Mouse (Mus musculus): ENCODE measurements around the gene Lin28a.
A peak's percentile ranks its signal among the peaks of the same experiment; 100 is the strongest.

Gene Lin28a

DNA sequence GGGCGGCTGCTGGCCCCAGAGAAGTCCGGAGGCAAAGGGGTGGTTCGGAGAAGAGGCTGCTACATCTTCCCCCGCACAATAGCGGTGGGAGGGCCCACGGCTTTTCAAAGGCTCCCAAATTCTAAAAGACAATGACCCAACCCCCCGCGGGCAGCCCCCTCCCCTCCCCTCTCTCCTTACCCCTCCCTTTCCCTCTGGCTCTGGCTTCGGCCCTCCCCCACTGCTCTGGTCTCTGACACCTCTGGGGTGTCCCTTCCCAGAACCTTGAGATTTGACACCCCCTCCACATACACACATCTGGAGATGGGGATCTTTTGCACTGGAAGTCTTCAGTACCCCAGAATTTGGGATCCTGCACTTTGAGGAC lies at the start of gene Lin28a:
Gene Lin28a (minus strand): TSS at position 63 of the 367 bp plus-strand sequence.
- no peak for DNase-seq

DNA sequence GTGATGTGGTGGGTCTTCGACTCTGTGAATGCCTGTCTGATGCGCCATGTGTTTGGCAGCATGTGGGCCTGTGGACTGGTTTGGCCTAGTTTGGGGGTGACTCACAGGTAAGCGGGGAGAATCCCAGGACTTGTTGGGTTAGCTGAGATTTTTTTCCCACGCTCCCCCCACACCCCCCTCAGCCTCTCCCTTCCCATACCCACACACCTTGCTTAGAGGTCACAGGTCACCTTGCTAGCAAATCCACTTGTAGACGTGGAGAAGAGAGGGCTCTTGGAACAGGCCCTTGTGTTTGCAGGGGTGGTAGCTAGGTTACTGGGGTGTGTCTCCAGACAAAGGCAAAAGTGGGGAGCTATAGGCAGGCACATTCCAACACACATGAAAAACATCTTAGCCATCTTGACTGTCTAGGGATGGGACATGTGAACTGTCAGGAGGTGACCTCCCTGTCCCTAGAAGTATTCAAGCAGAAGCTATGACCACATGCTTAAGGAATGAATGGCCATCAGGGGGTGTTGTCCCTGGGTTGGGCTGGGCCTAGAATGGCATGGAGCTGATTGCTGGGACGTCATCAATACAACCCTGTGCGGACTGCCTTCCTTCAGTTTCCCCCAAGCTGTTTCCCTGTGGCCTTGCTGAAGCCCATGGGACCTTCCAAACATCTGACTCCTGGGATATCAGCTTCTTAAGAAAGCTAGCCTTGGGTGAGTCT lies 49.3 kb upstream of the Lin28a start:
- DNase-seq: no peak

DNA sequence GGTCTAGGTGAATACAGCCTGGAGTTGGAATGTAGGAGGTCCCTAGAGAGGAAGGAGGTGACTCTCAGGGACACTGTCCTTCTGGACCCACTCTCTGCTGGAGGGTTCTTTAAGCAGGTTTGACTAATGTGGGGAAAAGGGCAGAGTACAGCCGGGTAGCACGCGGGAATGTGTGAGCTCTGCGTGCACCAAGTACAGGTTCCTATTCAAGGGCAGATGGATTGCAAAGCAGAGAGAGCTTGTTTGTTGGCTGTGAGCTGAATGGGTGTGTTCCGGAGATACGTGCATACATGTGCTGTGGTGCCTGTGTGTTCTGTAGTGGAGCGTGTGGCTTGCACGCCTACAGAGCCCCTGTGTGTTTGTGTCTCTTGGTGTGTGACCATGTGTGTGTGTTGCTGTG lies 48.7 kb upstream of the Lin28a start:
- DNase-seq: no peak

DNA sequence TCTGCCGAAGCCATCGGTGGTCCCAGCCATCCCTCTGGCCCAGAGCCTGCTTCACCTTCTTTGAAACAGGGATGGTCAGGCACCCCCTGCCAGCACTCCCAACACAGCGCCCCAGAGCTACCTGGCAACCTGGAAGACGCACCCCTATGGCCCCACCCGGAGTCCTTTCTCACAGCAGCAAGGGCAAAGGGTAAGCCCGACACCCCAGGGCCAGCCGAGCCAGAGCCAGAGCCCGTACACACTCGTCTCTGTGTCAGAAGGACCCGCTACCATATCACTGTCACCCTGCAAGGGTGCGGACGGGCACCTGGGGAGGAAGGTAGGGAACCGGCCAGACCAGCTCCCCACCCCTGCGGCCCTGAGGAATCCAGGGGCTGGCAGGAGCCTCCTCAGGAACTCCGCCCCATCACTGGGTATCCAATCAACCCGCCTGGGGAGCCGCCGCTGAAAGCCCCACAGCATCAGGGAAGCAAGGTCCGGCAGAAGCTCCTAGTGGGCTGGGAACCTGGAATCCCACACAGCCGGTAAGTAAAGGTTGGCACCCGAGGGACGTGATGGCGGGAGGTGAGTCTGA lies 46.9 kb upstream of the Lin28a start:
- DNase-seq: no peak

DNA sequence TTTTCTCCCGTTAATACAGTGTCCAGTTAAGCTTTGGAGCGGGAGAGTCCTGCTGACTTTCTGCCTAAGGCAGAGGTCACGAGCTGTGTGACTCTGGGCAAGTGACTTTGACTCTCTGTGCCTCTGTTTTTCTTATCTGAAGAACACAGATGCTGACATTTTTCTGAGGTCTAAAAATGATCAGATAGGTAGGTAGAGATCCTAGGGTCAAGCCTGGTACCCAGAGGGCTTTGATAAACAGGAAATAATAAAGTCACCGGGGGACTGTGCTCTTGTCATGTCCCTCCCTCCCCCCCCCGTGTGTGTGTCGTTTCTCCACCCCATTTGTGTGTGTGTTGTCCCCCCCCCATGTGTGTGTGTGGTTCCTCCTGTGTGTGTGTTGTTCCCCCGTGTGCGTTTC lies 43.9 kb upstream of the Lin28a start:
- DNase-seq: no peak

DNA sequence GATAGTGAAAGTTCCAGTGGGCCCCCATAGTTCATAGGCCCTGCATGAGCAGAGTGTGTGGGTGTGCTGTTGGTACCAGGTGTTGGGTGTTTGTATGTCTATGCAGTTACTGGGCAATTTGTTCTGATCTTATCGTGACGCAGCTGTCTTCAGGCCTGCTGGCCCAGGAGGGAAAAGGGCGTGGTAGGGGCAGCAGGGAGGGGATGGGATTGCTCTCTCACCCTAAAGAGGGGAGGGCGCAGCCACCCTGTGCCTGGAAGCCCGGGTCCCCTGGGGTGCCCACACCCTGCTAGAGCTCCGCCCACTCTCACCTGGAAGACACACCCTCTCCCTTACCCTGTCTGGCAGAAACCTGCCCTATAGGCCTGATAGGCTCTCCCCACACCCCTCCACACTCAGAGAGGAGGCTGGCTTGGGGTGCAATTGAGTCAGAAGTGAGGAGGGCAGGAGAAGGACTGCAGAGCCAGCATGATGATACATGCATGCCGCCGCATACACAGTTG lies 43.4 kb upstream of the Lin28a start:
- no peak for DNase-seq

DNA sequence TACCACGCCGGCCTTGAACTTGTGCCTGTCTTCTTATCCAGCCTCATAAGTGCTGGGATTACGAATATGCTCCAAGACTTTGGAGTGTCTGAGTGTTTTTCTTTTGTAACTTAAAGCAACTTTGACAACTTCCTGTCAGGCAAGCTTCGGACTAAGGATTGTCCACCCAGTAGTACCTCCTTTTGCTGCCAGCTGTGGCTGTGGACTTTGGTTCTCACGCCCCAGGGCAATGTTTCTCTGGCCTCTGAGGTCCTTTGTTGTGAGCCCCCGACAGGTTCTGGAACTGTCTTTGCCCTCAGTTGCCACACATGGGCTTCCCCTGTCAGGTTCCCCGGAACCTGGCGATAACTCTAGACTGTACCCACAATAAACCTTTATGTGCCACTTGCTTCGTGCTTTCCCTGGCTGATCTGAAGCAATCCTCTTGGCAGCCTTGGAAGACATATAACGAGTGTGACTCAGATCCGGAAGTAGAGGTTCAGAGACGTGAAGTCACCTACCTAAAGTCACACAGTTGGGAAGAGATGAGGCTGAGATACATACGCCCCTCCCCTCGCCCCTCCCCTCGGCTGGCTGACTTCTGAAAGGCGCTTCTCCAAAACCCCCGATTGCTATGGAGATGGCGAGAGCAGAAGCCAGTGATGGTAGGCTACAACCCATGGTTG lies 42.7 kb upstream of the Lin28a start:
- DNase-seq: no peak

DNA sequence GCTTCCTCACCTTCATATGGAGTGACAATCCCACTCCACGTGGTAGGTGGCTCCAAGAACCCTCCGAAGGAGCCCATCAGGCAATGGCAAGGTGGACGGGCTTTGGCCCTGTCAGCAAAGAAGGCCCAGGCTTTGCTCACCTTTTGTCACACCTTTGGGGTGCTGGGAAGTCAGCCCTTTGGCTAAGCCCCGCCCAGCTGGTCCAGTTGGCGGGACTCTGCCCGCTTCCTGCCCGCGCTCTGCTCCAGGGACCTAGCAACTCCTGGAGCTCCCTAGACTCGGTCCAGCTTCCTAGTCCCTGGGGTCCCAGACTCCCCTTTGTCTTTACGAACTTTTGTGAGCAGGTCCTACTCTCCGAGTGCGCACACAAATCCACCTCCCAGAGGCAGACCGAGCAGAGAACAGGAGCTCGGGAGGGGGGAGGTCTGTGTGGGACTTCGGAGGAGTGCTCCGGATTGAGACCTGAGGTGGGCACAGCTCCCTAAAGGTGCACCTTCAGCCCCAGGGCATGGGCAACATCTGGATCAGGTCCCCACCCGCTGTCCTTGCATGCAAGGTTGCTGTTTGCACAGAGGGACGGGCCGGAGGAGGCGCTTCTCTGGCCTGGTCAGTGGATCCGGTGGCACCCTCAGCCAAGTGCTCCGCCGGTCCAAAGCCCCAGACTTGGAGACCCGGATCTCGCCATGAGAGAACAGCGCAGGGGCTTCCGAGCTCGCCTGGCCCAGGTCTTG lies 41.7 kb upstream of the Lin28a start, which contains the start of gene Crybg2:
Gene Crybg2 (plus strand): TSS at position 681 of the 731 bp plus-strand sequence.
- no peak for DNase-seq

DNA sequence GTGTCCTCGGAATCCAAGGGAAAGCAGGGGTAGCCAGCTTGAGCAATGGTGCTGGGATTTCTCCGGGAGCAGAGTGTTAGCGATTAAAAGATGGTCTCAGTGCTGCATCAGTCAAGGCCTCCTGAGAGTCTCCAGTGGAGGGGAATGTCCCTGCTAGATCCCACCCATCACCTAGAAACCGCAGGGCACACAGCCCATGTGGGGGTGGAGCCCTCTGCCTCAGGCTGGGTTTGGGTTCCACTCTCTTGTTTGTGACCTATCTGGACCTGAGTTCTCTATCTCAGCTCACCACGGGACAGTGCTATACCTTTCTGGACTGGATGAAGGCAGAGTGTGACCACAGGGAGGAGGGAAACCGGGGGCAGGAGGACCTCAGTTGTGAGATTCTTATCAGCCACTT lies 40.3 kb upstream of the Lin28a start:
- DNase-seq: no peak

DNA sequence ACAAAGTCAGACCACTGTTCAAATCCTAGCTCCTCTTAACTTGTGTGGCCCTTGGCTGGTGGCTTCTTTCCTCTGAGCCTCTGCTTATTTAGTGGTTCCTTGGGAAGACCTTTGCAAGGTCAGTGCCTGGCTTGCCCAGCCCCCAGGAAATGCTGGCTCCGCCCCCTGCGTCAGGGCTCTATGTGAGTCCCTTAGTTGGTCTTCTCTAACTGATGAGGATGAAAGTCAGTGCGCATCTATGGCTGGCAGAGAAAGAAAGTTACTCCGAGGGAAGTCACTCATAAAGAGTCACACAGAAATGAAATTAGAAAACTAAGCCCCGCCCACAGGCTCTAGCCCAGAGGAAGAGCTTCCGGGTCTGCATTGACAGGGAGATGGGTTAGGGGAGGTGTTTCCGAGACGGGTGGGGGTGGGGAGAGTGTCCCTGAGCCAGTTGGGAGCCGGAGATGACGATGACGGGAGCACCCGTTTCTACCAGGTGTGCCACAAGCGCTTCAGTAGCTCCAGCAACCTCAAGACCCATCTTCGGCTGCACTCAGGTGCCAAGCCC lies 39.6 kb upstream of the Lin28a start:
- DNase-seq: no peak

DNA sequence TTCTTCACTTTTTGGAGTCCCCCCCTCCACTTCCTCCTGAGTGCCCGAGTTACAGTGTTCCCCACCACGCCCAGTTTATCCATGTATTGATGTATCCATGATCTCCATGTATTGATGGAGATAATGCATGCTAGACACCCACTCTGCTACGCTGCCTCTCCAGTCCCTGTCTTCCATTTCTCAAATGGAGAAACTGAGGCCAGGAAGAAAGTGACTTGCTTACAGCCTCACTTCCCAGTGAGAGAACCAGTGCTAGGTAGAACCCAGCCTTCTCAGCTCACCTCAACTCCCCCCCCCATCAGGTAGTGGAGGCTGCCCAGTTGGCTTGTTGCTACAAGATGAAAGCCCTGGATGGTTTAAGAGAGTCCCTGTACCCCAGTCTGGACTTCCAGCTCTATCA lies 34.9 kb upstream of the Lin28a start, which contains the start of gene Zfp683:
Gene Zfp683 (plus strand): TSS at position 301 of the 400 bp plus-strand sequence.
- DNase-seq: no peak

DNA sequence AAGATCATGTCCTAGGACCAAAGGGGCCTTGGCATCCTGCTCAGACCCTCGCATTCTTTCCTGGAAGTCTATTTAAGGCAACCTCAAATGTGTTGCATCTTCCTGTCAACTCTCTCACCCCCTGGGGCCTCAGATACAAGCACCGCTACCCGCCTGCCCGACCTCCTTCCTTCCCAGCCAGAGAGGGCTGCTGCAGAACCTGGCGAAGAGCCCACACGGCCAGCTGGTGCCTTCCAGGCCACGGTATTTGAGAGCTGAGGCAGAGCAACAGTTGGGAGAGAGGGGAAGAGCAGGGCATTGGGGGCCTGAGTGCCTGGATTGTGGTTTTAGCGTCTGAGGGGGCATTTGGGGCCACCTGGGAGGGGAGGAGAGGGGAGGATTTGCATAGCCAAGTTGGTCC lies 33.9 kb upstream of the Lin28a start:
- DNase-seq: no peak

DNA sequence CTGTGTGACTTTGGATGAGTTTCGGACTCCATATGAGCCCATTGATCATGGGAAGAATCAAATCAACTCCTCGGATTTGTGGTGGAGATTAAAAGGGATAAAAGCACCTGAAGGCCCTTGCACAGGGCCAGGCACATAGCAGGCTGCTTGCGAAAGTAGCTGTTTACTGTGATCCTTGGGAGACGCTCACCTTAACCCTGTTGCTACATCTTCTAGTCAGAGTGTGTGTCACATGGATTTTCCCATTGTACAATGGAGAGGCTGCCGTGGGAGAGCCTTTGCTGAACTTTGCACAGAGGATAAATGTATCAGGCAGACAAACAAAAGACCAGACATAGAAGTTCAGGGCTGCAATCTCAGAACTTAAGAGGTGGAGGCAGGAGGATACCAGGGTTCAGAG lies 33.3 kb upstream of the Lin28a start:
- no peak for DNase-seq

DNA sequence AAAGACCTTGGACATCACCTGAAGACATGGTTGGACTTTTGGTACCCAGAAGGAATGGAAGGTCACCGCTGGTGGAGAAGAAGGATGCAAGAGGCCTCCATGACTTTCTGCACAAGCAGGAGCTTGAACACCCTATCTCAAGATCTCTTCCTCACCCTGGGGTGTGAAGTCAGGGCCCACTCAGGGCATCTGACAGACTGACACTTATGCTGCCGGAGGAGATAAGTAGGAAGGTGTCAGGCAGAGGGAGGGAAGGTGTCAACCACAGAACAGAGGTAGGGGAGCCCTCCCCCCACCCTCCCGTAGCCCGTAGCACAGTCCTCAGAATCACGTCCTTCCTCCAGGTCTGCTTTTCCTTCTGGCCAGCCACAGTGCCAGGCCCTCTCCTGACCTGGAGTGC lies 29.0 kb upstream of the Lin28a start:
- DNase-seq: no peak

DNA sequence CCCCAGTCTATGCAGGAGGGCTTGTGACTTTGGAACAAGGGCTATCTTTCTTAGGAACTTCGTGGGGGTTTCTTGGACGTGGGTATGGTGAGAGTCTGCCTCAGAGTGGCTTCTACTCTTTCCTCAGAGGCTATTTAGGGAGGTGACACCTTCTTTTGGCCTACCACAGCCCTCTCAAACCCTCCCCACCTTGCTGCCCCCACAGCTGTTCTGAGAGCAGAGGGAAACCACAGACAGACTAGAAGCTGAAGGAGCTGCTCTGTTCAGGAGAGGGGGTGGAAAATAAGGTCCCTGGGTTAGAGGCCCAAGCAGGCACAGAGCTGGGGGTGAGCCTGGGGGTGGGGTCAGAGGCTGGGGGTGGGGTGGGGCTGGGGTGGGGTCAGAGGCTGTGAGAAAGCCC lies 24.4 kb upstream of the Lin28a start:
- no peak for DNase-seq

DNA sequence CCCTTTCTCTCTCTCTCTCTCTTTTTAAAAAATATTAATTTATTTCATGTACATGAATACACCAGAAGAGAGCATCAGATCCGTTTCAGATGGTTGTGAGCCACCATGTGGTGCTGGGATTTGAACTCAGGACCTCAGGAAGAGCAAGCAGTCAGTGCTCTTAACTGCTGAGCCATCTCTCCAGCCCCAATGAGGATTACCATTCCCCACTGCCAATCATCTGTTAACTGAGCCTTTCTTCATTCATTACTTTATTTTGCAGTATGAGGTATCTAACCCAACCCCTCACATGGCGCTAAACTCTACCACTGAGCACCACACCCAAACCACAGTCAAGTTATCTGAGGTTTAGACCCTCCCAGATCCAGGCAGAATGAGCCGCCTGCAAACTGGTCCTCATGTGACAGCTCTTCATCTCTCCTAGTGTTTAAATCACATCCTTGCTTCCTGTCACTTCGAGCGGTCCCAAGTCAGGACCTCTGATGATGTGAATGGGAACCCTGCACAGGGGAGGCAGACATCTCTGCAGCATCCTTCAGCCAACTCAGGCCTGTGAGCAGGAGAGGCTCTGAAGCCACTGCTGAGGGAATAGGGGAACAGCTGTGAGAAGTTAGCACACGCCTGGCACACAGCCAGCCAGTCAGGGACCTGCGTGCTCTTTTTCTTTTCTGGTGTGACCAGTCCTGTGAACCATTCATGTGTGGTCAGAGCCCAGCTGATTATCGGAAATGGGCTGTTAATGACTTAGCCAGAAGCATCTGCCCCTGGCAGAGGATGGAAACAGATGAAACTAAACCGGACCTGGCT lies 22.9 kb upstream of the Lin28a start:
- DNase-seq: no peak

DNA sequence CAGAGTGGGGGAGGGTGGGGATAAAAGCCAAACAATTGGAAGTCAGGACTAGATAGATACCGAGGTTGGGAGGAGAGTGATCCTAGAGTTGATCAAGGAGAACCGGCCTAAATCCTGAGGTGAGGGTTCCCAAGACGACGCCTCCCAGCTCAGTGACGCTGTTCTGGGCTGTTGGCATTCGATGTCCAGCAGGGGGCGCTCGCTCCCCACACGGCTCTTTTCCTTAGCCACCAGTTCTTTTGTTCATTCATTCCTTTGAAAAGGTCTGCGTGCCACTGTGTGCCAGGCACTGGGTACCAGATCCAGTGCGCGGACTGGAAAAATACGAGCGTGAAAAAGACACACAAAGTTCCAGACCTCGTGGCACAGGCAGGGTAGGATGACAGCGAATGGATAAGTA lies 17.3 kb upstream of the Lin28a start:
- DNase-seq: peak; percentile 74

DNA sequence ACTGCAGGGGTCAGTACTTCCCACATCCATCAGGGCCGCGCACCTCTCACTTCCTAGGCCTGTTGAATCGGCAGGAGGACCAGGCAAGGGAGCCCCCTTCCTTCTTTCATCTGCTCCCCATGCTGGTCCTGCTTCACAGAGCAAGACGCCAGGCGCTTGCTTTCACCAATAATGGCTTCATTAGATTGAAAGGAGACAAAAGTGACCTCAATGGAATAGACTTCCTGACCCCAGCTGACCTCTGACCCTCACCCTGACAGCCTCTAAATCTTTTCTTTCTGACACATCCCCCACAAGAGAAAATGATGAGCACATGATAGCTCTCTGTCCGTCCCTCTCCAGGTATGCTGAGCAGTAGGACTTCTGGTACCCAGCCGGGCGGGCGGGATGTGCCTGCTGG lies 7.2 kb upstream of the Lin28a start:
- no peak for DNase-seq

DNA sequence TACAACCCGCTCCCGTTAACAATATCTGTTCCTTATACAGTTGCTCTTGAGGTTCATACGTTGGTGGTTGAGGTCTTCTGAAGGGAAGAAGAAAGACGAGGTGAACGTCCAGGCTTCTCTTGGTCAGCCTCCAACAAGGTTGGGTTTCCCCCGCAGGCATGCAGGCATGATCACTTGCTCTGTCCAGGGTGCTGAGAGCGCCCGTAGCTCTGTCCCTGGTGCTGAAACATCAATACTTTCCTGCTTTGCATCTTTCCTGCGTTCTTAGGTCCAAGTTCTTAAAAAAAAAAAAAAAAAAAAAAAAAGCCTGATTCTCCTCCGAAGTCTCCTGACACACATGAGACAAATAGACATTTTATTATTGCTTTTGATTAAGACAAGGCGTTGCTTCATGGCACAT lies 2.0 kb upstream of the Lin28a start:
- no peak for DNase-seq

DNA sequence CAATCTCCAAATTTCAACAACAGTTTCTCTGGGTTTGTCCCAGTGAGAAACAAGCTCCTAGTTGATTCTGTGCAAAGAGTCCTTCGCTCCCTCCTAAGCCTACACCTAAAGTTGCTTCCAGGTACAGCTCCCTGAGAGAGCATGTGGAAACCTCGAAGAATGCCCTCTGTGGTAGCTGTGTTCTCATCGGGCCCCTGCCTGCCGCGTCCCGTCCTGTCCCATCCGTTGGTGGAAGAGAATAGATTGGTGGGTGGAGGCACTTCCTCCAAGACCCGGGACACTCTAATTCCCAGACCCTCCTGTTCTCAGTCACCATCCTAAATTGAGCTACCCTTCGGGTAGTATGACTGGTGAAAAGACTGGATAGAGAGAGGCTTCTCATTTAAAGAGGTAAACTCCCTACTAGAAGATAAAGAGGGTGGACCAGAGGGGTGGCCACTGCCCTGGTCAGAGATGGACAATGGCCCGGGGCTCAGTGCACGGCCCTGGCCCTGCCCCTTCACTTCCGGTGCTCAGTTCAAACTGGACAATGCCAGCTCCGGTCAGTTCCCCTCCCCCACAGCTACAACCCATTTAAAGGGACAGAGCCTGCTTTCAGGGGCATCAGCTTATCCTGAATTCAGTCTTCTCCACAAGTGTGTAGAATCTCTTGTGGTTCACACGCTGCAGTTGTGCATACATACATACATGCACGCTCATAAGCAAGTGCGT lies 1.2 kb upstream of the Lin28a start:
- no peak for DNase-seq

DNA sequence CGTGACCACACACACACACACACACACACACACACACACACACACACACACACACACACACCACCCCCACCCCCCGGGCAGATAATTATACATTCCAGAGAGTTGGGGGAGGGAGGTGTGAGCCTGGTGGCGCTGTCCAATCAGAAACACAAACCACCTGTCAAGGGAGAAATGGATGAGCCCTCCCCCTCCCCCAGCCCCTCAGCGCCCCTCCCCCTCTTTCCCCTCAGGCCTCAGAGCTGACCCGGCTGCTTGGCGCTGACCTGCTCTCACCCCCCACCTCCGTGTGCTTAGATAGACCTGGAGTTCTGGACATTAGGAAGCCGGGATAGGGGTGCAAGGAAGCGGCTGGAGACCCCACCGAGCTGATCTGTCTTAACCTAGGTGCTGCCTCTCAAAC lies 569 bp upstream of the Lin28a start:
- no peak for DNase-seq

Data from right cerebral cortex, postnatal 25 days (tissue).